Mouse (Mus musculus) kidney, postnatal 25 days (tissue): Measurements from ENCODE around the gene Tmem200a.
"Not testable (repeated sequence)": the region's sequence is repeated elsewhere in the genome, so short reads cannot be mapped to it uniquely, and the experiment has no call there.

Source experiments
- DNase-seq, 2 experiments: peaks; one replicate each; pipeline ENCODE4 v3.0.0; 2021; ENCODE audit warnings: mixed read lengths in 2 of 2

Gene Tmem200a

DNA sequence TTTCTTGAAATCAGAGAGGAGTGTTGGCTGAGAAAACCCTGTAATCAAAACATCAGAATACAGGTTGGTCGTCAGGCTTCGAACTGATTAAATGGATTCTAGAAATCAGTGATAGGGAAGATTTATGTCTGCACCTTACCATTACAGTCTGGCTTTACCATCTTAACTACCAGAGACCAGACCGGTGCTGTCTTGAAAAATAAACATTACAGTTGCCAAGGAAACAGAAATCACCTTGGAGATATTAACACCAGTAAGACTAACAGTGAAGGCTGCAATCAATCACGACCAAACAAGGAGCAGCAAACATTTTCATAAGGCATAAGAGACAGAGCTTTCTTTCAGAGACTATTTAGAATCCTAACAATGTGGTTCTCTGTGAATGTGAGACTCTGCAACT lies 116.0 kb downstream of the Tmem200a start:
- no peak for DNase-seq

DNA sequence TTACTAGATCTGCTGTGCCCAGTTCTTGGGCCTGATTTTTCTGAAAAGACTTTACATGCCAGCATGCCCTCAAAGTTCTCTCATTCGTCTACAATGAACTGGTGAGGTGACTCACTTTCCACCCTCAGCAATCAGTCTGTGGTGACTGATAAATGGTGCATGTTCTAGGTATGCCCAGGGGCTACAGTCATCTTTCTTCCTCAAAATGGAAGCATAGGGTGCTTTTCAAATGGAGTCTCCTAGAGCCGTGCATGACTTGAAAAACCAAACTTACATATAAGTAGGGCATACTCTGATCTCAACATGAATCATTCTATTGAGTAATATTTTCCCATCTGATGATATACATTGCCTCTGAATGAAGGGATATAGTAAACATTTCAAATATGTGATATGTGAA lies 117.8 kb downstream of the Tmem200a start:
- no peak for DNase-seq

GRCm38 (mm10) chr10:25958762-25959753 lies 119.8 kb downstream of the Tmem200a start:
- no peak for DNase-seq

- no peak for DNase-seq
These were observed 124.1 kb downstream of the Tmem200a start for GRCm38 (mm10) chr10:25954641-25955228.

- DNase-seq: no peak
These were observed 126.0 kb downstream of the Tmem200a start for GRCm38 (mm10) chr10:25952838-25953237.

DNA sequence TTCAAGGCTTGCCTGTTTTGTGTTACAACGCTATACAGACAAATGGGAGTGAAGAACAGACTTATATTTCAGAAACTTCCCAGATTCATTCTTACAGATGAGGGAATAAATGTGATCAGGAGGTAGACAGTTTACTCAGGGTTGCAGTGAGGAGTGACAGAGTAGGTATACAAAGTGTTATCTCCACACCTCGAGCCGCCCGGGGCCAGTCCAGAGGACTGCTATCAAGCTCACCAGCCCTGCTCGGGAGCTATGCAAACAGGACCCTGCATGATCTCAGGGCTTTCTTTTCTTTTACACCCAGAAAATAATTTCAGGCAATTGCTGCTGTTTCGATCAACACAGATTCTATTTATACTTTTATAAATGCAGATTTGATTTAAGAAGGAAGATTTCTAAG lies 126.7 kb downstream of the Tmem200a start:
- DNase-seq: no peak

GRCm38 (mm10) chr10:25945866-25946265 lies 133.0 kb downstream of the Tmem200a start:
- no peak for DNase-seq

DNA sequence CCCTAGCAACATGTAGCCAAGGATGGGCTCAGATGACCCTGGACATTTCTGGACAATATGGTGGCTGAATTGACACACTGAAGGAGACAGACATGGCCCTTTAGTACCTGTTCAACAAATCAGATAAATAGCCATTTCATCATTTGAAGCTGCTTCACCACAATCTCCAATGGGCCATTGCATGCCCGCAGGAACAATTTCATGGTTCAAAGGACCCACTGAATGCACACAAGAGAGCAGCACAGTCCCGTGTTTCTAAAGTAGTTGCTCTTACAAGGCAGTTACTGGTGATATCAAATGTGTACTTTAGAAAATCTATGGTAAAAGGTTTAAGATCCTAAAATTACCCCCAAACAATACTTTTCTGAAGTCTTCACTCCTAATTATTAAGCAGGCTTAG lies 134.2 kb downstream of the Tmem200a start:
- DNase-seq: no peak

DNA sequence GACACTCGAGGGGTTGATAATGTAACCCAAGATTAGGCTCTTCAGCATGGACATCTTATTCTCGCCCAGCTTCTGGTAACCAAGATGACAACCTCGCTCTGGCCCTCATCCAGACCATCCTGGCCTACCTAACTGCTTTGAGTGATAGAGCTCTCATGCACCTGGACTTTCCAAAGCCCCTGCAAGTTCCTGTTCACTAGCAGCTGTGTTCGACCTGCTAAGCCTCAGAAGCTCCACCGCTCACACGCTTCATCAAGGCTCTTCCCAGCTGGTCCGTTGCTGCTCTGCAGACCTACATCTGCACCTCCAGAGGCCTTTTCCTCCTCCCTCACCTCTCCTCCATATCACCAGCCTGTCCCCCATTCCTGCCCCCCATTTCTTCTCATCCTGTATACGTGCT lies 147.1 kb downstream of the Tmem200a start:
- no peak for DNase-seq

DNA sequence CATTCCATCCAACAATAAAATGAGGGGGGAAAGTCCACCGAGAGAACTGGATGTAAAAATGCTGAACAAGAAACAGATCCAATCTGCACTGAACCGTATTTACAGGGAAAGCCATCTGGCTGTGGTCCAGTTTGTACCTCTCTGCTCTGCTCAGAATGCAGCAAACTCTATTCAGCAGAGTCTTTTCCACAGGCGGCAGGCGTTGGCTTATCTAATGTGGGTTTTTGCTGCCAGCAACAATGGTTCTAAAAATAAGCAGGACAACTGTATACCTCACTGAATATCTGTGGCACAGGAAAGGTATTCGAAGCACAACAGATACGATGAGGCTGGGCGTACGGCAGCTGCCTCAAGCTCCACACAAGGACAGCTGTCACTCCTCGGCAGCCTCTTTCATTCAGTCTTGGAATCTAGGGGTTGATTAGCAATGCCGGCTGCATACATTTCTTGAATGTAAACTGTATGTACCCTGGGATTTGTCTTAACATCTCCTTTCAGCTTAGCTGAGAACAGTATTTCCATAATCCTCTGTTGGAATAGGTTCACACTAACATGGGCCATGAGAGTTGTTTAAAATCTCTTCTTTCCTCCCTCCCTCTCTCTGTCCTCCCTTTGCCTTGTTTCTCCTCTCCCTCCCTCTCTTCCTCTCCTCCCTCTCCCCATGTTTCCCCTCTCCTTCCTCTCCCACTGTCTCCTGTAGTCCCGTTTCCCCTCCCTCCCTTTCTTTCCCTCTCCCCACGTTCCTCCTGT lies 149.3 kb downstream of the Tmem200a start:
- peak in 1 of 2 experiments; percentile 30 for DNase-seq

GRCm38 (mm10) chr10:25928861-25929368 lies 149.9 kb downstream of the Tmem200a start:
- DNase-seq: no peak

DNA sequence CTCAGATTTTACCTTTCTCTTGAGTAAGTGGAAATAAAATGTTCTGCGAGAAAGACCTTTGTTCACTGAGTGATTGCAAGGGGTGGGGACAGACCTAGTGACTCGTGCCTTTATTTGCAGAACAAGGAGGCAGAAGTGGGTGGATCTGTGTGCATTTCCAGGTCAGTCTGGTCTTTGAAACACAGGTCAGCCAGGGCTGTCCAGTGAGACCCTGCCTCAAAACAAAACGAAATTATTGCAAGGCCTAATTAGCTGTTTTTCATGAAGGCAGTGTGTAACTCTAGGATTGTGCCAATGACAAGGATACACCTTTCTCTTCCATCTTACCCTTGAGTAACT lies 150.4 kb downstream of the Tmem200a start:
- no peak for DNase-seq

GRCm38 (mm10) chr10:25927553-25928447 lies 151.1 kb downstream of the Tmem200a start:
- no peak for DNase-seq

DNA sequence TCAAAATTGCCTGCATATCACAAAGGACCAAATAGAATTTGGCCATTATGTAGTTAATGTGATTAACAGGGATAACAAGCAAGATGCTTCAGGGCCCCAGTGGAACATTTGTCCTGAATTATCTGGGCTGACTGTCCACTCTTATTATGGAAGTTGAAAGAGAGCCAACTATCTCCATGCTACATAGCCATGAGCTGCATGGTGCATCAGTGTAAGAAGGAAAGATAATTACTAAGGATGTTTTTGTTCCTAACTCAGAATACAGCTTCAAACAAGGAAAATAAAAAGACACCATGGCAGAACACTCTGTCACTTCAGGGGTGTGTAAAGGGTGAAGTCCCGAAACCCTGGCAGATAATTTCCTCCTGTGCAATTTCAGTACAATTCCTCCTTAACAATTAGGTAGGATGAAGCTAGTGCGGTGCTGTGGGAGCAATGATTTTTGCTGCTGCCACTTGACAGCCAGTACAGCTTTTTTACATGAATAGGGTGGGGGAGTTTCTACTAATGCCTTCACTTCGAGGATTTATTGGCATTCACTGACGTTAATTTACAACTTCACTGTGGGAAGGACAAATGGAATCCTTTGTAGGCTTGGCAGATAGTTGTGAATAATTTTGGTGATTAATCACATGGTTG lies 158.1 kb downstream of the Tmem200a start:
- no peak for DNase-seq

- no peak for DNase-seq
These were observed 160.7 kb downstream of the Tmem200a start for GRCm38 (mm10) chr10:25918103-25918502.

DNA sequence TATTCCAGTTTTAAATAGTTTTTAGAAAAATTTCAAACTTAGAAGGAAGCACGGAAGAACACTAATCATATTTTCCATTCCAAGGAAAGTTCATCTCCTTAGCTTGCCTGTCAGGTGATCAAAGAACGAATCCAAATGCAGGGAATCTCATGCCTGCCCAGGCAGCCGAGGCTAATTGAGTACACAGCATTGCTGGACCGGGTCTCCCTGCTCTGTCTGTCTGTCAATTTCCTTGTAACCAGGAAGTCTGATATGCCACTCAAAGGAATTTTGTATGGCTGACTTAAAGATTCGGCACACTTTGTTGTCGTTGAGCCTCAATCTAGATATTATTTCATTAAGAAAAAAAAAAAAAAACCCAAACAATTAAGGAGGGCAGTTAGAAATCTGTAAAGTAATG lies 168.6 kb downstream of the Tmem200a start:
- no peak for DNase-seq

GRCm38 (mm10) chr10:25908027-25909012 lies 170.5 kb downstream of the Tmem200a start:
- no peak for DNase-seq

GRCm38 (mm10) chr10:25894126-25894525 lies 184.7 kb downstream of the Tmem200a start:
- not testable (repeated sequence) for DNase-seq

- DNase-seq: no peak
These were observed 191.6 kb downstream of the Tmem200a start for GRCm38 (mm10) chr10:25887225-25887624.

GRCm38 (mm10) chr10:25884512-25884911 lies 194.3 kb downstream of the Tmem200a start:
- DNase-seq: no peak
